Mouse (Mus musculus): ENCODE data around the gene Scube3. TPM values are rescaled to one million over a fixed set of nuclear protein-coding genes. Genes with fewer than 3 reads are reported as not detected.
A peak's percentile ranks its signal among the peaks of the same experiment; 100 is the strongest.

Scube3 gene
- total and polyA plus RNA-seq, 2 experiments from 2014 or later = 2.1 to 10.7 TPM

- no peak for ATAC-seq
Measured at GRCm38 (mm10) chr17:28184971-28185638, 43.2 kb downstream of the Scube3 start.

GRCm38 (mm10) chr17:28188313-28188712 lies 46.4 kb downstream of the Scube3 start:
- Histone ChIP-seq H3K36me3 (ENCODE audit: insufficient read depth, low read length) (peaks cover 21% of the 10 kb centered on the region), H3K4me1 (ENCODE audit: insufficient read depth, low read length) (no peaks in the 10 kb centered on the region), H3K9ac (replicated peaks; ENCODE audit: low read length) (no peak overlapping the region), H3K27me3 (ENCODE audit: insufficient read depth, low read length) (no peaks in the 10 kb centered on the region), H3K4me2 (ENCODE audit: low read depth, low read length) (no peak overlapping the region), H3K9me3 (ENCODE audit: low read length) (no peaks in the 10 kb centered on the region), H3K27ac (no peak overlapping the region), H3K4me3 (ENCODE audit: low read length) (no peak overlapping the region)
- ATAC-seq = no peak
- 86% methylated on average over 5 of the region's 5 CpGs for WGBS
- no peak for DNase-seq (ENCODE audit: low spot score)
- no peak for TF ChIP-seq CTCF (IDR thresholded peaks at IDR 0.05; ENCODE audit: low read depth)

More at GRCm38 (mm10) chr17:28184971-28185638, 43.2 kb downstream of the Scube3 start:
- H3K9me3 ChIP-seq (ENCODE audit: low read length) = no peaks in the 10 kb centered on the region
- DNase-seq (ENCODE audit: low spot score) = peak; percentile 45
- H3K4me2 ChIP-seq (ENCODE audit: low read depth, low read length) = no peak overlapping the region
- H3K4me3 ChIP-seq (ENCODE audit: low read length) = no peak overlapping the region
- 68% methylated on average over 7 of the region's 7 CpGs for WGBS
- H3K9ac ChIP-seq (replicated peaks; ENCODE audit: low read length) = no peak overlapping the region
- H3K27me3 ChIP-seq (ENCODE audit: insufficient read depth, low read length) = no peaks in the 10 kb centered on the region
- no peak overlapping the region for H3K27ac ChIP-seq
- H3K36me3 ChIP-seq (ENCODE audit: insufficient read depth, low read length) = peaks cover 1% of the 10 kb centered on the region; the same call in 1 of the 2 replicates
- no peaks in the 10 kb centered on the region for H3K4me1 ChIP-seq (ENCODE audit: insufficient read depth, low read length)
- no peak for TF ChIP-seq CTCF (IDR thresholded peaks at IDR 0.05; ENCODE audit: low read depth)

- no peak overlapping the region for H3K4me3 ChIP-seq (ENCODE audit: low read length)
- no peaks in the 10 kb centered on the region for H3K4me1 ChIP-seq (ENCODE audit: insufficient read depth, low read length)
- H3K27ac ChIP-seq = no peak overlapping the region
- 72% methylated on average over 1 of the region's 1 CpGs for WGBS
- DNase-seq (ENCODE audit: low spot score) = no peak
- peaks cover 37% of the 10 kb centered on the region for H3K36me3 ChIP-seq (ENCODE audit: insufficient read depth, low read length)
- no peaks in the 10 kb centered on the region for H3K9me3 ChIP-seq (ENCODE audit: low read length)
- H3K4me2 ChIP-seq (ENCODE audit: low read depth, low read length) = no peak overlapping the region
- H3K9ac ChIP-seq (replicated peaks; ENCODE audit: low read length) = no peak overlapping the region
- no peaks in the 10 kb centered on the region for H3K27me3 ChIP-seq (ENCODE audit: insufficient read depth, low read length)
- no peak for ATAC-seq
- TF ChIP-seq CTCF (IDR thresholded peaks at IDR 0.05; ENCODE audit: low read depth) = no peak
Measured at GRCm38 (mm10) chr17:28192754-28193153, 50.8 kb downstream of the Scube3 start.

- ATAC-seq = no peak
- Histone ChIP-seq H3K36me3 (ENCODE audit: insufficient read depth, low read length) (peaks cover 43% of the 10 kb centered on the region), H3K27me3 (ENCODE audit: insufficient read depth, low read length) (no peaks in the 10 kb centered on the region), H3K9me3 (ENCODE audit: low read length) (no peaks in the 10 kb centered on the region), H3K27ac (no peak overlapping the region), H3K4me1 (ENCODE audit: insufficient read depth, low read length) (no peaks in the 10 kb centered on the region), H3K9ac (replicated peaks; ENCODE audit: low read length) (no peak overlapping the region), H3K4me2 (ENCODE audit: low read depth, low read length) (no peak overlapping the region), H3K4me3 (ENCODE audit: low read length) (no peak overlapping the region)
- TF ChIP-seq CTCF (IDR thresholded peaks at IDR 0.05; ENCODE audit: low read depth) = no peak
- no peak for DNase-seq (ENCODE audit: low spot score)
- WGBS = 93% methylated on average over 3 of the region's 3 CpGs
Measured at GRCm38 (mm10) chr17:28193559-28193958, 51.6 kb downstream of the Scube3 start.

- Histone ChIP-seq H3K27ac (no peak overlapping the region), H3K36me3 (ENCODE audit: insufficient read depth, low read length) (peaks cover 49% of the 10 kb centered on the region), H3K4me2 (ENCODE audit: low read depth, low read length) (no peak overlapping the region), H3K27me3 (ENCODE audit: insufficient read depth, low read length) (no peaks in the 10 kb centered on the region), H3K4me3 (ENCODE audit: low read length) (no peak overlapping the region), H3K4me1 (ENCODE audit: insufficient read depth, low read length) (no peaks in the 10 kb centered on the region), H3K9me3 (ENCODE audit: low read length) (no peaks in the 10 kb centered on the region), H3K9ac (replicated peaks; ENCODE audit: low read length) (no peak overlapping the region)
- 94% methylated on average over 10 of the region's 10 CpGs for WGBS
- no peak for TF ChIP-seq CTCF (IDR thresholded peaks at IDR 0.05; ENCODE audit: low read depth)
- DNase-seq (ENCODE audit: low spot score) (no peak), ATAC-seq (no peak)
Measured at GRCm38 (mm10) chr17:28195033-28195432, 53.1 kb downstream of the Scube3 start.

GRCm38 (mm10) chr17:28197646-28198045 lies 55.7 kb downstream of the Scube3 start:
- Histone ChIP-seq H3K27me3 (ENCODE audit: insufficient read depth, low read length) (no peaks in the 10 kb centered on the region), H3K4me2 (ENCODE audit: low read depth, low read length) (no peak overlapping the region), H3K27ac (no peak overlapping the region), H3K36me3 (ENCODE audit: insufficient read depth, low read length) (peaks cover 59% of the 10 kb centered on the region), H3K4me1 (ENCODE audit: insufficient read depth, low read length) (no peaks in the 10 kb centered on the region), H3K4me3 (ENCODE audit: low read length) (no peak overlapping the region), H3K9ac (replicated peaks; ENCODE audit: low read length) (no peak overlapping the region), H3K9me3 (ENCODE audit: low read length) (no peaks in the 10 kb centered on the region)
- no peak for TF ChIP-seq CTCF (IDR thresholded peaks at IDR 0.05; ENCODE audit: low read depth)
- no peak for DNase-seq (ENCODE audit: low spot score)
- no peak for ATAC-seq
- 64% methylated on average over 18 of the region's 18 CpGs for WGBS

GRCm38 (mm10) chr17:28201982-28202381 lies 60.0 kb downstream of the Scube3 start:
- WGBS = 77% methylated on average over 14 of the region's 14 CpGs
- ATAC-seq (no peak), DNase-seq (ENCODE audit: low spot score) (no peak)
- Histone ChIP-seq H3K9me3 (ENCODE audit: low read length) (no peaks in the 10 kb centered on the region), H3K4me3 (ENCODE audit: low read length) (no peak overlapping the region), H3K36me3 (ENCODE audit: insufficient read depth, low read length) (peaks cover 42% of the 10 kb centered on the region), H3K27me3 (ENCODE audit: insufficient read depth, low read length) (no peaks in the 10 kb centered on the region), H3K4me2 (ENCODE audit: low read depth, low read length) (no peak overlapping the region), H3K4me1 (ENCODE audit: insufficient read depth, low read length) (no peaks in the 10 kb centered on the region), H3K27ac (no peak overlapping the region), H3K9ac (replicated peaks; ENCODE audit: low read length) (no peak overlapping the region)
- no peak for TF ChIP-seq CTCF (IDR thresholded peaks at IDR 0.05; ENCODE audit: low read depth)

All from hindbrain, postnatal 0 days (tissue).